Mouse (Mus musculus): ENCODE data around the gene Fsd2.

DNA sequence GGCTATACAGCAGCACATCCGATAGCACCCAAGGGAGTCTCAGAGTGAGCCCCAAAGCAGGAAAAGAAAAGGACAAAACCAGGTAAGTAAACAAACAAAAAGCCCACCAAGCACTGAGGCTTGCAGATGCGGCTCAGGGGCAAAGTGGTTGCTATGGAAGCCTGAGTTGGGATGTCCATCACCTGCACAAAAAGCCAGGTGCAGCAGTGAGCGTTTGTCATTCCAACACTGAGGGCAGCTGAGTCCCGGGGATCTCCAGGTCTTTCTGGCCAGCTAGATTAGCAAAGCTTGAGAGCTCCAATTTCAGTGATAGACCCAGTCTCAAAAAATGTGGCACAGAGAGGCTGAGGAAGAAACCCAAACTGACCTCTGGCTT, 8.8 kb downstream of the Fsd2 start:
- no peak for TF ChIP-seq CTCF (conservative IDR thresholded peaks at IDR 0.05; ENCODE audit: low read length)
- TF ChIP-seq NANOG (IDR thresholded peaks at IDR 0.05; ENCODE audit: borderline replicate concordance, low read length) = no peak
- TF ChIP-seq POU5F1 (IDR thresholded peaks at IDR 0.05; ENCODE audit: borderline replicate concordance, low read length) = no peak
